Mouse (Mus musculus): ENCODE measurements around the gene Dlg2.

- TF ChIP-seq CTCF (conservative IDR thresholded peaks at IDR 0.05; ENCODE audit: low read length) (no peak), NANOG (IDR thresholded peaks at IDR 0.05; ENCODE audit: borderline replicate concordance, low read length) (no peak), POU5F1 (IDR thresholded peaks at IDR 0.05; ENCODE audit: borderline replicate concordance, low read length) (no peak)
Measured at GRCm38 (mm10) chr7:91778673-91779072, 1302.2 kb downstream of the Dlg2 start.
